Mouse (Mus musculus): Measurements from ENCODE around the gene Trim47.

DNA sequence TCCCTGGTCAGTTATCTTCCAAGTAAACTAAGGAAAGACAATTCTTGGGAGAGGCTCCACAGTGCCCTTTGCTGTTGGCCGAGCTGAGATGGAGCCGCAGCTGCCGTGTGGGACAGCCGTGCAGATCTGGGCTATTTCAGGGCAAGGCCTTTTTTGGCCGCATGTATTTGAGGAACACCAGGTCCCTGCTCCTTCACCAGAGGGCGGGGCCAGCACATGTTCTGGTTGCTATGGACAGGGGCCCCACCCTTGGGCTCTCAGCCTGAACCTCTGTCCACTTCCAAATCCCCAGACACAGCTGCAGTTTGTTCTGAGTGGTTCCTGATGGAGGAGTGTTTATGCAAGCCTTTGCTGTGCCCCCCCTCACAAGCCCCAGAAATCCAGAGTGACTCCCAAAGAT, 26.6 kb downstream of the Trim47 start:
- TF ChIP-seq E2F4 (IDR thresholded peaks at IDR 0.05; ENCODE audit: insufficient read depth) = no peak
- TF ChIP-seq POLR2A (IDR thresholded peaks at IDR 0.05; ENCODE audit: insufficient read length, low read depth) = no peak
- TF ChIP-seq MYOD1 (IDR thresholded peaks at IDR 0.05; ENCODE audit: control insufficient read depth in 1 of 3, insufficient read length in 2 of 3, low read depth in 2 of 3) = peak; percentile 82 to 83 (median 83)
- TF ChIP-seq MYOG (IDR thresholded peaks at IDR 0.05; ENCODE audit: control insufficient read depth in 1 of 3, insufficient read depth in 1 of 3, insufficient read length in 2 of 3, low read depth in 2 of 3) = peak; percentile 77 to 88 (median 87)
- no peak for TF ChIP-seq POLR2AphosphoS2 (IDR thresholded peaks at IDR 0.05; ENCODE audit: insufficient read length, low read depth)
